Mouse (Mus musculus) gastrocnemius, adult 2 months (tissue): ENCODE measurements around the gene Sh3pxd2a. TPM values are rescaled to one million over a fixed set of nuclear protein-coding genes. Genes with fewer than 3 reads are reported as not detected.
"Not testable (repeated sequence)": the region's sequence is repeated elsewhere in the genome, so short reads cannot be mapped to it uniquely, and the experiment has no call there.

Experiments
- DNase-seq: peaks from one replicate; pipeline ENCODE4 v3.0.0; 2022
- H3K27ac ChIP-seq: fragments of 200-600 bp; 2 replicates; pipeline ENCODE4 v1.8.1; 2022; ENCODE audit warnings: mild to moderate bottlenecking
- H3K4me3 ChIP-seq: fragments of 200-600 bp; 2 replicates; pipeline ENCODE4 v1.8.1; 2022; ENCODE audit warnings: mild to moderate bottlenecking, moderate library complexity
- CTCF ChIP-seq: fragments of 200-600 bp; IDR thresholded peaks from 2 replicates; pipeline ENCODE4 v1.8.1; 2022; ENCODE audit warnings: antibody characterized with exemption, mild to moderate bottlenecking, moderate library complexity
- intact Hi-C: fragments of 180-260 bp; cut with DNase I; formaldehyde crosslinking; loops from one replicate; pipeline ENCODE4 v1.15.1; 2025
- total RNA-seq, 2 experiments: library from RNA; stranded (reverse); gene quantifications; 2 replicates each; pipeline ENCODE4 v1.2.3; 2021

The Sh3pxd2a gene
- total RNA-seq, 2 experiments from 2014 or later, result 37.7 to 44.7 TPM

- peak; percentile 44 for DNase-seq
- peak overlapping the region; percentile 93 for H3K27ac ChIP-seq
- TF ChIP-seq CTCF, result no peak
- intact Hi-C loops, result loop anchor here (5.0 kb wide), 1 partner anchor 59 kb away; the partner anchor contains the start of gene Sh3pxd2a
- peak overlapping the region; percentile 36 for H3K4me3 ChIP-seq
These were observed 60.5 kb downstream of the Sh3pxd2a start for GRCm38 (mm10) chr19:47403391-47404379.

- TF ChIP-seq CTCF, result peak; percentile 20; the same call in 1 of the 2 replicates
- H3K27ac ChIP-seq, result peak overlapping the region; percentile 93
- intact Hi-C loops, result loop anchor here (5.0 kb wide), 1 partner anchor 59 kb away; the partner anchor contains the start of gene Sh3pxd2a
- DNase-seq, result peak; percentile 87
- H3K4me3 ChIP-seq, result peak overlapping the region; percentile 43
These were observed 61.2 kb downstream of the Sh3pxd2a start for GRCm38 (mm10) chr19:47402976-47403375.

- Histone ChIP-seq H3K27ac (peak overlapping the region; percentile 93), H3K4me3 (peak overlapping the region; percentile 43)
- no peak for TF ChIP-seq CTCF
- intact Hi-C loops, result loop anchor here (5.0 kb wide), 1 partner anchor 60 kb away; the partner anchor contains the start of gene Sh3pxd2a
- peak; percentile 61 for DNase-seq
These were observed 61.7 kb downstream of the Sh3pxd2a start for GRCm38 (mm10) chr19:47402544-47402943.

GRCm38 (mm10) chr19:47399709-47400108 lies 64.5 kb downstream of the Sh3pxd2a start:
- no peak overlapping the region for H3K4me3 ChIP-seq
- intact Hi-C loops, result loop anchor here (5.0 kb wide), 1 partner anchor 63 kb away; the partner anchor contains the start of gene Sh3pxd2a
- H3K27ac ChIP-seq, result no peak overlapping the region
- TF ChIP-seq CTCF, result no peak
- no peak for DNase-seq

GRCm38 (mm10) chr19:47399029-47399428 lies 65.2 kb downstream of the Sh3pxd2a start:
- peak overlapping the region; percentile 84 for H3K27ac ChIP-seq
- no peak overlapping the region for H3K4me3 ChIP-seq
- DNase-seq, result no peak
- no peak for TF ChIP-seq CTCF
- intact Hi-C loops, result no loop called here

- H3K27ac ChIP-seq, result peak overlapping the region; percentile 84
- TF ChIP-seq CTCF, result no peak
- peak; percentile 84 for DNase-seq
- H3K4me3 ChIP-seq, result 0 out of 2 replicates have a peak overlapping the region, but pooled peaks have one; percentile 11
- intact Hi-C loops, result no loop called here
These were observed 66.1 kb downstream of the Sh3pxd2a start for GRCm38 (mm10) chr19:47397882-47398671.

- H3K4me3 ChIP-seq, result no peak overlapping the region
- no peak for TF ChIP-seq CTCF
- intact Hi-C loops, result no loop called here
- no peak for DNase-seq
- H3K27ac ChIP-seq, result no peak overlapping the region
These were observed 68.9 kb downstream of the Sh3pxd2a start for GRCm38 (mm10) chr19:47395338-47395737.

- intact Hi-C loops, DNase-seq, H3K4me3 ChIP-seq, H3K27ac ChIP-seq: not testable (repeated sequence)
These were observed 69.4 kb downstream of the Sh3pxd2a start for GRCm38 (mm10) chr19:47394781-47395180.

GRCm38 (mm10) chr19:47390878-47391277 lies 73.3 kb downstream of the Sh3pxd2a start:
- intact Hi-C loops, result no loop called here
- DNase-seq, result peak; percentile 77

GRCm38 (mm10) chr19:47387887-47388286 lies 76.3 kb downstream of the Sh3pxd2a start:
- no peak for TF ChIP-seq CTCF
- H3K4me3 ChIP-seq, result peak overlapping the region; percentile 34; the same call in 1 of the 2 replicates
- DNase-seq, result no peak
- peak overlapping the region; percentile 86 for H3K27ac ChIP-seq
- intact Hi-C loops, result no loop called here

More at GRCm38 (mm10) chr19:47390878-47391277, 73.3 kb downstream of the Sh3pxd2a start:
- no peak for TF ChIP-seq CTCF
- peak overlapping the region; percentile 68 for H3K27ac ChIP-seq
- no peak overlapping the region for H3K4me3 ChIP-seq

- Histone ChIP-seq H3K4me3 (peak overlapping the region; percentile 34; the same call in 1 of the 2 replicates), H3K27ac (peak overlapping the region; percentile 86)
- no peak for TF ChIP-seq CTCF
- no peak for DNase-seq
- intact Hi-C loops, result no loop called here
These were observed 76.8 kb downstream of the Sh3pxd2a start for GRCm38 (mm10) chr19:47387395-47387794.

- Histone ChIP-seq H3K27ac (peak overlapping the region; percentile 86), H3K4me3 (no peak overlapping the region)
- no peak for TF ChIP-seq CTCF
- no peak for DNase-seq
- intact Hi-C loops, result no loop called here
These were observed 78.2 kb downstream of the Sh3pxd2a start for GRCm38 (mm10) chr19:47385971-47386370.
